Comparison of ENCODE assay signal across 28 mouse cellular contexts in the genomic region with DNA sequence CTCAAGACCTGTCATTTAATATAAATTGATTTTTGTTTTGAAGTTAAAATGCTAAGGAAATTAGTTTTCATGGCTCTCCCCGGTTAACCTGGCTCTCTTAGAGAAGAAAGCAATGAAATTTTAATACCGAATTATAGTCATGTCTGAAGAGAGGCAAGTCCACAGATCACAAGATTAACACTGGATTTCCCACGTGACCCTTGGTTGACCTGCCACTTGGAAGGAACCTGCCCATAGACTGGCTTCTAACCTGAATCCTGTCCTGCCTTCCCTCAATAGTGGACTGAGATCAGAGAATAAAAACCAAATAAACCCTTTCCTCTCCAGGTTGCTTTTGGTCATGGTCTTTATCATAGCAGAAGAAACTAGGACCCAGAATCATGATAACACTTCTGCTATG.
"Had no signal": no experiment of that assay in that cellular context is flagged by ENCODE, and none has a peak within 500 bp of the region (broad histone marks: within the 10 kb centered on the region; RNA-seq: fewer than 3 reads in every experiment).

No protein-coding gene starts in this region.

- ATAC-seq: forebrain, embryonic 13.5 days; forebrain, embryonic 14.5 days; forebrain, embryonic 15.5 days; forebrain, embryonic 16.5 days; forebrain, postnatal 0 days had no signal

- H3K4me1 ChIP-seq: forebrain, embryonic 12.5 days; forebrain, embryonic 13.5 days; forebrain, embryonic 15.5 days had no signal

- H3K4me3 ChIP-seq: embryonic facial prominence, embryonic 10.5 days; embryonic facial prominence, embryonic 12.5 days; embryonic facial prominence, embryonic 13.5 days; embryonic facial prominence, embryonic 15.5 days; erythroblast, embryonic 14.5 days; forebrain, embryonic 10.5 days; forebrain, embryonic 12.5 days; forebrain, embryonic 13.5 days; forebrain, embryonic 15.5 days; gastrocnemius, adult 2 months had no signal

- H3K9me3 ChIP-seq: embryonic facial prominence, embryonic 10.5 days; embryonic facial prominence, embryonic 12.5 days; embryonic facial prominence, embryonic 13.5 days; embryonic facial prominence, embryonic 15.5 days; forebrain, embryonic 10.5 days; forebrain, embryonic 12.5 days; forebrain, embryonic 13.5 days; forebrain, embryonic 15.5 days had no signal

- H3K36me3 ChIP-seq: embryonic facial prominence, embryonic 10.5 days; embryonic facial prominence, embryonic 12.5 days; embryonic facial prominence, embryonic 13.5 days; embryonic facial prominence, embryonic 15.5 days; forebrain, embryonic 10.5 days; forebrain, embryonic 12.5 days; forebrain, embryonic 15.5 days had no signal

- H3K27ac ChIP-seq: embryonic facial prominence, embryonic 10.5 days; embryonic facial prominence, embryonic 12.5 days; embryonic facial prominence, embryonic 13.5 days; embryonic facial prominence, embryonic 15.5 days; forebrain, embryonic 10.5 days; forebrain, embryonic 12.5 days; forebrain, embryonic 13.5 days; forebrain, embryonic 15.5 days; gastrocnemius, adult 2 months had no signal

- H3K9ac ChIP-seq: embryonic facial prominence, embryonic 12.5 days; embryonic facial prominence, embryonic 13.5 days; embryonic facial prominence, embryonic 15.5 days; forebrain, embryonic 12.5 days; forebrain, embryonic 13.5 days; forebrain, embryonic 15.5 days; forebrain, postnatal 0 days had no signal

- H3K27me3 ChIP-seq: embryonic facial prominence, embryonic 12.5 days; embryonic facial prominence, embryonic 13.5 days; embryonic facial prominence, embryonic 15.5 days; forebrain, embryonic 12.5 days; forebrain, embryonic 13.5 days; forebrain, embryonic 15.5 days had no signal

- DNase-seq: cerebellum, adult 18-20 months; cerebellum, adult 2 months; cerebellum, adult 8-10 months; cerebellum, adult 9-10 months; cerebellum, adult 9-11 months; cerebellum, postnatal 10 days; cerebellum, postnatal 14 days; cerebellum, postnatal 25 days; cerebellum, postnatal 36 days; embryo, embryonic 11 days; forebrain, postnatal 0 days; gastrocnemius, adult 2 months; gastrocnemius, postnatal 10 days; gastrocnemius, postnatal 14 days; gastrocnemius, postnatal 25 days; gastrocnemius, postnatal 36 days; heart, adult 11 months had no signal

- H3K4me2 ChIP-seq: embryonic facial prominence, embryonic 12.5 days; embryonic facial prominence, embryonic 13.5 days; embryonic facial prominence, embryonic 15.5 days; forebrain, embryonic 12.5 days; forebrain, embryonic 13.5 days; forebrain, embryonic 15.5 days had no signal
